6 mouse cellular contexts compared by ENCODE assay signal in the genomic region with DNA sequence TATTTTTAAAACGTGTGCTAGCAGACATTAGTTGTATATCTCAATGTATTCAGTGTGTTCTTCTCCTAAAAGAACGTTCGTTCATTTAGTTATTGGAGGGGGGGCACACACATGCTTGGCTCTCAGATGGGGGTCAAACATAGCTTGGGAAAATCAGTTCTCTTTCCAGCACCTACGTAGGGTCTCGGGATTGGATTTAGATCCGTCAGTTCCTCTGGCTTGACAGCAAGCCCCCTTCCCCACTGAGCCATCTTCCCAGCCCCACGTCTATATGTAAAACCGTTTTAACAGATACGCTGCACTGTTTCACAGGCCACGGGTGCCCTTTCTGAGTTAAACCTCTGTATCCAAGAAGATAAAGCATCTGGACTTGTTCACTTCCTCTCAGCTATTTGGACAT.
"Had no signal": no experiment of that assay in that cellular context is flagged by ENCODE, and none has a peak within 500 bp of the region (broad histone marks: within the 10 kb centered on the region; RNA-seq: fewer than 3 reads in every experiment).

No protein-coding gene starts in this region.

- H3K9me3 ChIP-seq: midbrain, embryonic 12.5 days; neural tube, embryonic 13.5 days; neural tube, embryonic 15.5 days had no signal

- H3K4me3 ChIP-seq: midbrain, embryonic 12.5 days; myocyte; neural tube, embryonic 13.5 days; neural tube, embryonic 15.5 days had no signal

- H3K36me3 ChIP-seq: midbrain, embryonic 12.5 days; neural tube, embryonic 13.5 days; neural tube, embryonic 15.5 days had no signal

- H3K9ac ChIP-seq: liver, embryonic 14.5 days; lung, embryonic 14.5 days; midbrain, embryonic 12.5 days; neural tube, embryonic 13.5 days; neural tube, embryonic 15.5 days had no signal

- H3K27me3 ChIP-seq: neural tube, embryonic 13.5 days; neural tube, embryonic 15.5 days had no signal

- H3K27ac ChIP-seq: liver, embryonic 14.5 days; midbrain, embryonic 12.5 days; neural tube, embryonic 13.5 days had no signal

- H3K4me2 ChIP-seq: lung, embryonic 14.5 days; midbrain, embryonic 12.5 days; neural tube, embryonic 13.5 days; neural tube, embryonic 15.5 days had no signal
